Mouse (Mus musculus): Measurements from ENCODE around the gene Tifa. TPM values are rescaled to one million over a fixed set of nuclear protein-coding genes. Genes with fewer than 3 reads are reported as not detected.

Tifa gene
- total and polyA plus RNA-seq, 2 experiments, result 12.5 to 24.8 TPM

DNA sequence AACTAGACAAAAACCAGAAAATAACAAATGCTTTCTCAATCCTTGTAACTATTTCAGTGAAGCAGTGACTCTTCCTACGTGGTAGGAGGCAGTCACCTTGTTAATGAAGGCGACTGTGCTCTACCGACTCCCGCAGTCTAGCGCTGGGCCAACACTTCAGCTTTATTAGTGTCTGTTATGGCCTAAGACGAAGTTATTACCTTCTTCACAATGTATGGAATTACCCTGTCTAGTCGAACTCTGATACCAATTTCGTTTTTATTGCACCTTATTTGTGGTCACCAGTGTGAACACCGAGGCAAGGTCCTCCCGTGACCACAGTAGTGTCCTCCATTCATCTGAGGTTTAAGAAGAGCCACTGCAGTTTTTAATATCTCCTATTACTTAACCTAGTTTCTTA is 40.6 kb downstream of the Tifa start:
- TF ChIP-seq CTCF (IDR thresholded peaks at IDR 0.05; ENCODE audit: low read depth, low read length) (no peak), POLR2A (IDR thresholded peaks at IDR 0.05; ENCODE audit: extremely low read depth, insufficient read depth, low read length) (no peak)
- Histone ChIP-seq H3K27me3 (ENCODE audit: control insufficient read depth, insufficient read depth, low read length) (no peaks in the 10 kb centered on the region), H3K9ac (ENCODE audit: low read depth, low read length) (no peak overlapping the region), H3K27ac (replicated peaks; ENCODE audit: insufficient read depth, low read depth, low read length) (no peak overlapping the region), H3K36me3 (ENCODE audit: control insufficient read depth, insufficient read depth, low read length) (no peaks in the 10 kb centered on the region), H3K79me2 (ENCODE audit: control insufficient read depth, insufficient read depth, low read length) (peaks cover 28% of the 10 kb centered on the region; the same call in 1 of the 2 replicates), H3K4me3 (ENCODE audit: insufficient read depth, low read depth, low read length) (no peak overlapping the region), H3K4me1 (ENCODE audit: control insufficient read depth, insufficient read depth, low read length) (peaks cover 8% of the 10 kb centered on the region; the same call in 1 of the 2 replicates)
- WGBS, result 96% methylated on average over 10 of the region's 10 CpGs
- DNase-seq (ENCODE audit: extremely low read depth, low read depth, low spot score), result no peak

DNA sequence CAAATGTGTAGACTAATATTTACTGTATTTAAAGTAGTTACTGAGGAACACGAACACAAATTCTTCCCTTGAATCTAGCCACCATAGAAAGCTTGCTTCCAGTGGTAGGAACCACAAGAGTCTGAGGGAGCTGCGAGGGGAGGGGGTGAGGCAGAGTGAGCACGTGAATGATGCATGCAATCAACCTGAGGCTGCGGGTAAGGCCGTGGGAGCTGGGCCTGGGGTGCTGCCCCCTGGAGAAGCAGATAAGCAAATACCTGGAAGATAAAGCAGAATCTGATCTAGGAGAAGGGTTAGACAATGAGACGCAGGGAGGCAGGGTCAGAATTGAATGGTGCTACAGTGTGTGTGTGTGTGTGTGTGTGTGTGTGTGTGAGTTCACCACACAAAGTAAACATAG is 41.5 kb downstream of the Tifa start:
- Histone ChIP-seq H3K4me3 (ENCODE audit: insufficient read depth, low read depth, low read length) (no peak overlapping the region), H3K4me1 (ENCODE audit: control insufficient read depth, insufficient read depth, low read length) (peaks cover 4% of the 10 kb centered on the region; the same call in 1 of the 2 replicates), H3K36me3 (ENCODE audit: control insufficient read depth, insufficient read depth, low read length) (no peaks in the 10 kb centered on the region), H3K27ac (replicated peaks; ENCODE audit: insufficient read depth, low read depth, low read length) (no peak overlapping the region), H3K79me2 (ENCODE audit: control insufficient read depth, insufficient read depth, low read length) (peaks cover 31% of the 10 kb centered on the region; the same call in 1 of the 2 replicates), H3K27me3 (ENCODE audit: control insufficient read depth, insufficient read depth, low read length) (no peaks in the 10 kb centered on the region), H3K9ac (ENCODE audit: low read depth, low read length) (no peak overlapping the region)
- TF ChIP-seq POLR2A (IDR thresholded peaks at IDR 0.05; ENCODE audit: extremely low read depth, insufficient read depth, low read length), result no peak
- DNase-seq (ENCODE audit: extremely low read depth, low read depth, low spot score), result no peak
- 82% methylated on average over 6 of the region's 6 CpGs for WGBS

DNA sequence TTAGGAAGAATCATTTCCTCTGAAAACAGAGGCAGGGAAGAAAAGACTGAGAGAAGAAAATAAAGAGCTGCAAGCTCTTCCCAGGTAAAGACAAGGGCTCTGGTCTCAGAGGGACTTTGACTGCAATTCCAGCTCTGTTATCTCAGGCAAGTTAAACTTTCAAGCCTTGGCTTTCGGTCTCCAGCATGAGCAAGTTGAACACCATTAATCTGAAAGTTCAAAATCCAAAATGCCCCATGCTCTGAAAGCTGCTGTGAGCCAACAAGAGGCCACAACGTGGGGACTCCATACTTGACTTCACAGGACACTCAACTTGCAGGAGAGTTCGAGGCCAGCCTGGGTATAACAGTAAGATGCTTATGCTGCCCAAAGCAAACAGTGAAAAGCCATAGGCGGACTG is 44.4 kb downstream of the Tifa start:
- WGBS, result 63% methylated on average over 4 of the region's 4 CpGs
- H3K36me3 ChIP-seq (ENCODE audit: control insufficient read depth, insufficient read depth, low read length), result no peaks in the 10 kb centered on the region
- H3K9ac ChIP-seq (ENCODE audit: low read depth, low read length), result no peak overlapping the region
- TF ChIP-seq POLR2A (IDR thresholded peaks at IDR 0.05; ENCODE audit: extremely low read depth, insufficient read depth, low read length) (no peak), CTCF (IDR thresholded peaks at IDR 0.05; ENCODE audit: low read depth, low read length) (no peak)
- H3K27me3 ChIP-seq (ENCODE audit: control insufficient read depth, insufficient read depth, low read length), result no peaks in the 10 kb centered on the region
- H3K4me3 ChIP-seq (ENCODE audit: insufficient read depth, low read depth, low read length), result no peak overlapping the region
- peak; percentile 58 for DNase-seq (ENCODE audit: extremely low read depth, low read depth, low spot score)
- no peak overlapping the region for H3K27ac ChIP-seq (replicated peaks; ENCODE audit: insufficient read depth, low read depth, low read length)
- peaks cover 30% of the 10 kb centered on the region; the same call in 1 of the 2 replicates for H3K79me2 ChIP-seq (ENCODE audit: control insufficient read depth, insufficient read depth, low read length)
- H3K4me1 ChIP-seq (ENCODE audit: control insufficient read depth, insufficient read depth, low read length), result peaks cover 8% of the 10 kb centered on the region; the same call in 1 of the 2 replicates

DNA sequence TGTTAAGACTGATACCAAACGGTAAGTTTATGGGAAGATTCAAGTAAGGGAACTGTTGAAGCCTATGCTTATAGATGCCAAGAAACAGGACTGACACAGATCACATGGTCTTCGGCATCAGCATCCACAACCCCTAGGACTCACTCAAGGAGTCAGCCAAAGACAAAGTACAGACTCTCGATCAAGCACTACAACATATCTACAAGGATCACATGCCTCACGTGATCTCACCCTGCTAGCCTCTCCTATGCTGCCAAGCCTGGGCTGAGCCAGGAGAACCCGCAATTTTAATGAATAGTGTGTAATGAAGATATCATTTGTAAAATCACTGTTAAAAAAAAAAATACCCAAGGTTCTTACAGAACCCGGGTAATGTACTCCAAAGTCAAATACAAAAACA is 46.0 kb downstream of the Tifa start:
- no peaks in the 10 kb centered on the region for H3K36me3 ChIP-seq (ENCODE audit: control insufficient read depth, insufficient read depth, low read length)
- H3K9ac ChIP-seq (ENCODE audit: low read depth, low read length), result no peak overlapping the region
- peaks cover 14% of the 10 kb centered on the region for H3K4me1 ChIP-seq (ENCODE audit: control insufficient read depth, insufficient read depth, low read length)
- H3K27me3 ChIP-seq (ENCODE audit: control insufficient read depth, insufficient read depth, low read length), result no peaks in the 10 kb centered on the region
- WGBS, result 85% methylated on average over 6 of the region's 6 CpGs
- H3K27ac ChIP-seq (replicated peaks; ENCODE audit: insufficient read depth, low read depth, low read length), result no peak overlapping the region
- DNase-seq (ENCODE audit: extremely low read depth, low read depth, low spot score), result no peak
- TF ChIP-seq CTCF (IDR thresholded peaks at IDR 0.05; ENCODE audit: low read depth, low read length), result no peak
- no peak for TF ChIP-seq POLR2A (IDR thresholded peaks at IDR 0.05; ENCODE audit: extremely low read depth, insufficient read depth, low read length)
- peaks cover 19% of the 10 kb centered on the region; the same call in 1 of the 2 replicates for H3K79me2 ChIP-seq (ENCODE audit: control insufficient read depth, insufficient read depth, low read length)
- no peak overlapping the region for H3K4me3 ChIP-seq (ENCODE audit: insufficient read depth, low read depth, low read length)

DNA sequence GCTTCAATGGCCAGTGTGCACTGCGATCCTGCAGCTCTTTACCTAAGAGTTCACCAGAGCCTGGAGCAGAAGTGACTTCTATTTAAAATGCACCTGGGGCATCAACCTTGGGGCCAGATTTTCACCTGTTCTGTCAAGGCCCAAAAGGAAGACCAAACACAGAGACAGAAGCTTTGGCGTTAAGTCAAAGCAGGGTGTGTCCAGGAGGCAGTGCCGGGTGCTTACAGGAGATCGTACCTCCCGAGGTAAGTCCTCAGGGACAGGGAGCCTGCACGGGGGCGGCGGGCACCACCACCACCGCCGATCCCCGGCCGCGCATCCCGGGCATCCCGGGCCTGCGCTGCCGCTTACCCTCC is 47.2 kb downstream of the Tifa start:
- Histone ChIP-seq H3K79me2 (ENCODE audit: control insufficient read depth, insufficient read depth, low read length) (peaks cover 15% of the 10 kb centered on the region; the same call in 1 of the 2 replicates), H3K27me3 (ENCODE audit: control insufficient read depth, insufficient read depth, low read length) (no peaks in the 10 kb centered on the region), H3K36me3 (ENCODE audit: control insufficient read depth, insufficient read depth, low read length) (no peaks in the 10 kb centered on the region), H3K27ac (replicated peaks; ENCODE audit: insufficient read depth, low read depth, low read length) (peak overlapping the region; percentile 62), H3K4me1 (ENCODE audit: control insufficient read depth, insufficient read depth, low read length) (peaks cover 14% of the 10 kb centered on the region), H3K4me3 (ENCODE audit: insufficient read depth, low read depth, low read length) (peak overlapping the region; percentile 79), H3K9ac (ENCODE audit: low read depth, low read length) (peak overlapping the region; percentile 85)
- peak; percentile 62 for DNase-seq (ENCODE audit: extremely low read depth, low read depth, low spot score)
- WGBS, result 0% methylated on average over 16 of the region's 17 CpGs
- no peak for TF ChIP-seq CTCF (IDR thresholded peaks at IDR 0.05; ENCODE audit: low read depth, low read length)
- TF ChIP-seq POLR2A (IDR thresholded peaks at IDR 0.05; ENCODE audit: extremely low read depth, insufficient read depth, low read length), result no peak

DNA sequence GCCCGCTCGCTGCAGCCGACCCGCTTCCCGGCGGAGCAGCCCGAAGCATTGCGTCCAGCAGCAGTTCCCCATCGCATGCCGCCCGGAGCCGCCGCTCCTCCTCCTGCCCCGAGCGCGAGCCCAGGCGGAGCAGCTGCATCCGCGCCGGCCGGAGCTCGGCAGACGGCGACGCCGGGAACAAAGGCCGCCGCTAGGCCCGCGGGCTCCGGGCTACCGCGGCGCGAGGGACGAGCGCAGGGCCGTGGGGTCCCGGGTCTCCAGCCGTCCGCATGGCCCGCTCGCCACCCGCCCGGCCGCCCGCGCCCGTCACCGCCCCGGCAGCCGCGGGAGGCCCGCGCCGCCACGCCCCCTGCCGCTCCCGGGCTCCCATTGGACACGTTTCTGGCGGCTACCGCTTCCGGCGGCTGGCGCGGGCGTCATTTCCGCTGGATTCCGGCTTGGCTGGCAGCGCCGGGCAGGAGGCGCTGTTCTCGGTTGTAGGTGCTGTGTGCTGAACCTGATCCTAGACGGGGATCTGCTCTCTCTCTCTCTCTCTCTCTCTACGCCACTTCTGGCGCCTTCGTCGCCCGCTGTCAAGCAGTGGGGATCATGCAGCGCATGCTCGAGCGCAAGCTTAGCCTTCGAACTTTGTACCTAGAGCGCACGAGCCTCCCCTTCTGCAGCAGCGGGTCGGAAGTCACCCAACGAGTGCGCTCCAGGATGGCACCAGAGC is 47.7 kb downstream of the Tifa start, which contains the start of gene Ap1ar:
Ap1ar (minus strand) TSS at position 370 of the 712 bp plus-strand sequence.
- Histone ChIP-seq H3K9ac (ENCODE audit: low read depth, low read length) (peak within 1 kb of the TSS; percentile 85), H3K79me2 (ENCODE audit: control insufficient read depth, insufficient read depth, low read length) (peaks cover 14% of the 10 kb centered on the region; the same call in 1 of the 2 replicates), H3K27ac (replicated peaks; ENCODE audit: insufficient read depth, low read depth, low read length) (peak within 1 kb of the TSS; percentile 70), H3K4me3 (ENCODE audit: insufficient read depth, low read depth, low read length) (peak within 1 kb of the TSS; percentile 79), H3K36me3 (ENCODE audit: control insufficient read depth, insufficient read depth, low read length) (no peaks in the 10 kb centered on the region), H3K27me3 (ENCODE audit: control insufficient read depth, insufficient read depth, low read length) (no peaks in the 10 kb centered on the region), H3K4me1 (ENCODE audit: control insufficient read depth, insufficient read depth, low read length) (peaks cover 14% of the 10 kb centered on the region)
- WGBS, result 1% methylated on average over 84 of the region's 89 CpGs
- peak; percentile 93 for DNase-seq (ENCODE audit: extremely low read depth, low read depth, low spot score)
- TF ChIP-seq CTCF (IDR thresholded peaks at IDR 0.05; ENCODE audit: low read depth, low read length) (peak; percentile 75), POLR2A (IDR thresholded peaks at IDR 0.05; ENCODE audit: extremely low read depth, insufficient read depth, low read length) (peak; percentile 58; the same call in 1 of the 2 replicates)

Measured in liver, adult 2 months (tissue).